Mouse (Mus musculus) adrenal gland, adult 8-10 months (tissue): ENCODE results near the gene Vmn1r123. TPM values are rescaled to one million over a fixed set of nuclear protein-coding genes. Genes with fewer than 3 reads are reported as not detected.
"Not testable (repeated sequence)": the region's sequence is repeated elsewhere in the genome, so short reads cannot be mapped to it uniquely, and the experiment has no call there.

Experiments
- DNase-seq: peaks from one replicate; pipeline ENCODE4 v3.0.0; 2022
- total RNA-seq, 4 experiments: library from RNA; stranded (reverse); gene quantifications; 2 replicates each; pipeline ENCODE4 v1.2.4; 2022

Gene Vmn1r123
- total RNA-seq: not detected

- not testable (repeated sequence) for DNase-seq
These were observed at the start of gene Vmn1r123 for GRCm38 (mm10) chr7:21161885-21162284. TSS of gene Vmn1r123 (plus strand) at chr7:21162185.

GRCm38 (mm10) chr7:21134028-21134427 is 28.0 kb upstream of the Vmn1r123 start, which contains the start of gene Vmn1r122:
TSS of gene Vmn1r122 (minus strand) at chr7:21134128.
- not testable (repeated sequence) for DNase-seq

GRCm38 (mm10) chr7:21190323-21190722 is 28.3 kb downstream of the Vmn1r123 start, which contains the start of gene Gm5157:
TSS of gene Gm5157 (minus strand) at chr7:21190423.
- DNase-seq: not testable (repeated sequence)

Other genes with a start within 250 kb of the Vmn1r123 start
- gene Vmn1r118, start 249.8 kb upstream of the Vmn1r123 start, total RNA-seq: not detected
- gene Vmn1r119, start 149.7 kb upstream of the Vmn1r123 start, total RNA-seq: not detected
- not detected for gene Vmn1r120, start 108.4 kb upstream of the Vmn1r123 start, total RNA-seq
- not detected for gene Vmn1r121, start 63.7 kb upstream of the Vmn1r123 start, total RNA-seq
- not detected for gene Vmn1r122, start 28.1 kb upstream of the Vmn1r123 start, total RNA-seq
- not detected for gene Gm5157, start 28.2 kb downstream of the Vmn1r123 start, total RNA-seq
- gene Vmn1r124, start 98.4 kb downstream of the Vmn1r123 start, total RNA-seq: not detected
- not detected for gene Vmn1r125, start 110.0 kb downstream of the Vmn1r123 start, total RNA-seq
- gene Vmn1r126, start 139.3 kb downstream of the Vmn1r123 start, total RNA-seq: not detected
- gene Vmn1r127, start 157.7 kb downstream of the Vmn1r123 start, total RNA-seq: not detected
- gene Vmn1r128, start 187.2 kb downstream of the Vmn1r123 start, total RNA-seq: not detected
- gene Vmn1r129, start 199.1 kb downstream of the Vmn1r123 start, total RNA-seq: not detected